Mouse (Mus musculus) kidney, adult 2 months (tissue): ENCODE results near the gene Mkln1.

Experiments
- CTCF ChIP-seq: fragments of 200-500 bp; conservative IDR thresholded peaks from 2 replicates; pipeline ENCODE4 v1.5.1; 2011; ENCODE audit warnings: low read depth, mild to moderate bottlenecking, control low read depth, low read length, moderate library complexity, mixed read lengths; ENCODE audit not compliant: insufficient read depth, insufficient read length
- POLR2A ChIP-seq: fragments of 200-500 bp; IDR thresholded peaks from one replicate; pipeline ENCODE4 v1.6.1; 2011; ENCODE audit warnings: low read depth, low read length, control low read depth

DNA sequence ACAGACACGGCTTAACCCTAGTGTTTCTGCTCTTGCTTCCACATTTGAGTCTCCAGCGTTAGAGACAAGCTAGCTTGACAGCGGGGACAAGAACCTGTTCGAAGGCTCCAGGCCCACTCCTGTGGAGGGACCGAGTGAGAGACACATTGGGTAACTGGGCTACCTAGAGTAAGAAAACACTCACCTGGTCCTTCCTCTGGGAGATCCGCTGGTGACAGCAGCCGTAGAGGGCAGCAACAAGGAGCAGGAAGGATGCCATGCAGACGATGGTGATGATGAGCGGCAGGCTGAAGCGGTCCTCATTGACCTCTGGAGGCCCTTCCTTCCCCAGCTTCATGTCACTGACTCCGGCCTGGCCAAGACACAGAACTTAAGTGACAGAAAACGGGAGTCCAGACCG lies 125.6 kb downstream of the Mkln1 start:
- TF ChIP-seq CTCF (no peak), POLR2A (no peak)
